Mouse (Mus musculus): ENCODE data around the gene Casc3.
A peak's percentile ranks its signal among the peaks of the same experiment; 100 is the strongest.
"Not testable (repeated sequence)": the region's sequence is repeated elsewhere in the genome, so short reads cannot be mapped to it uniquely, and the experiment has no call there.

The Casc3 gene

GRCm38 (mm10) chr11:98790631-98791205 is 14.0 kb upstream of the Casc3 start:
- DNase-seq: no peak

- no peak for DNase-seq
Observed at GRCm38 (mm10) chr11:98791448-98791847, 13.3 kb upstream of the Casc3 start.

GRCm38 (mm10) chr11:98792081-98792480 is 12.6 kb upstream of the Casc3 start:
- no peak for DNase-seq

- no peak for DNase-seq
Observed at GRCm38 (mm10) chr11:98794469-98795014, 10.2 kb upstream of the Casc3 start.

- peak; percentile 90 for DNase-seq
Observed at GRCm38 (mm10) chr11:98795015-98795713, 9.5 kb upstream of the Casc3 start, which contains the start of gene Msl1. Gene Msl1 (plus strand): TSS chr11:98795516.

- DNase-seq: peak; percentile 59
Observed at GRCm38 (mm10) chr11:98795714-98796514, 8.8 kb upstream of the Casc3 start.

GRCm38 (mm10) chr11:98796515-98797216 is 8.0 kb upstream of the Casc3 start:
- DNase-seq: peak; percentile 80

GRCm38 (mm10) chr11:98797306-98797705 is 7.4 kb upstream of the Casc3 start:
- peak; percentile 26 for DNase-seq

- DNase-seq: no peak
Observed at GRCm38 (mm10) chr11:98797909-98798308, 6.8 kb upstream of the Casc3 start.

- no peak for DNase-seq
Observed at GRCm38 (mm10) chr11:98808417-98808816, 3.7 kb downstream of the Casc3 start.

- DNase-seq: peak; percentile 98
Observed at GRCm38 (mm10) chr11:98809457-98810290, 5.0 kb downstream of the Casc3 start.

GRCm38 (mm10) chr11:98810686-98811085 is 6.0 kb downstream of the Casc3 start:
- DNase-seq: no peak

- no peak for DNase-seq
Observed at GRCm38 (mm10) chr11:98816706-98817239, 12.1 kb downstream of the Casc3 start.

- DNase-seq: no peak
Observed at GRCm38 (mm10) chr11:98820968-98821367, 16.3 kb downstream of the Casc3 start.

- not testable (repeated sequence) for DNase-seq
Observed at GRCm38 (mm10) chr11:98826071-98826470, 21.4 kb downstream of the Casc3 start.

- no peak for DNase-seq
Observed at GRCm38 (mm10) chr11:98827877-98828276, 23.2 kb downstream of the Casc3 start.

- peak; percentile 41 for DNase-seq
Observed at GRCm38 (mm10) chr11:98829091-98829775, 24.5 kb downstream of the Casc3 start.

GRCm38 (mm10) chr11:98829875-98830274 is 25.2 kb downstream of the Casc3 start:
- DNase-seq: no peak

- no peak for DNase-seq
Observed at GRCm38 (mm10) chr11:98835296-98835695, 30.6 kb downstream of the Casc3 start.

- DNase-seq: no peak
Observed at GRCm38 (mm10) chr11:98835725-98836124, 31.0 kb downstream of the Casc3 start.

- DNase-seq: no peak
Observed at GRCm38 (mm10) chr11:98836128-98836527, 31.4 kb downstream of the Casc3 start.
